Comparison of ENCODE assay signal across 7 mouse cellular contexts in genomic region chr2:84679016-84679415, GRCm38 (mm10). TPM values are rescaled to one million over a fixed set of nuclear protein-coding genes. Genes with fewer than 3 reads are reported as not detected.
DNase-seq lines count a peak whose midpoint lies in the region; ATAC-seq lines count a peak whose summit lies in the region.

TSS of gene Tmx2 (minus strand) at chr2:84679140.

- H3K27me3 ChIP-seq in embryonic facial prominence, embryonic 15.5 days, result no peaks in the 10 kb centered on the region
- no peaks in the 10 kb centered on the region for H3K27me3 ChIP-seq in heart, embryonic 15.5 days

- peak within 1 kb of the TSS; percentile 74 for H3K27ac ChIP-seq in embryonic facial prominence, embryonic 15.5 days (replicated peaks)
- H3K27ac ChIP-seq in heart, embryonic 15.5 days, result peak within 1 kb of the TSS; percentile 78

- no peak for ATAC-seq in embryonic facial prominence, embryonic 15.5 days (ENCODE audit: insufficient number of reproducible peaks, low FRiP score, low TSS enrichment, low read depth)
- no peak for ATAC-seq in heart, embryonic 15.5 days (replicated peaks; ENCODE audit: insufficient number of reproducible peaks, insufficient read depth, low FRiP score, low read depth)
- ATAC-seq in monocyte, adult 5-6 weeks (replicated peaks; ENCODE audit: insufficient number of reproducible peaks, low FRiP score, low TSS enrichment, poor library complexity, severe bottlenecking), result no peak

- peak; percentile 28 for DNase-seq in A20 (ENCODE audit: low read depth, low spot score)
- peak; percentile 24 for DNase-seq in CD4-positive, CD25-positive, alpha-beta regulatory T cell, adult 2 months (ENCODE audit: low read depth, low spot score)
- DNase-seq in left cerebral cortex, postnatal 25 days (ENCODE audit: low spot score in 2 of 2), result no peak
- no peak for DNase-seq in retina, embryonic 14.5 days (ENCODE audit: low spot score)

- peak within 1 kb of the TSS; percentile 59 for H3K4me2 ChIP-seq in embryonic facial prominence, embryonic 15.5 days (replicated peaks)
- peak within 1 kb of the TSS; percentile 85 for H3K4me2 ChIP-seq in heart, embryonic 15.5 days

- H3K4me3 ChIP-seq in embryonic facial prominence, embryonic 15.5 days (replicated peaks), result peak within 1 kb of the TSS; percentile 73
- H3K4me3 ChIP-seq in heart, embryonic 15.5 days, result peak within 1 kb of the TSS; percentile 99

- intact Hi-C loops in left cerebral cortex, postnatal 25 days (cut with DNase I), result no loop called here

- peaks cover 15% of the 10 kb centered on the region for H3K4me1 ChIP-seq in embryonic facial prominence, embryonic 15.5 days
- H3K4me1 ChIP-seq in heart, embryonic 15.5 days (replicated peaks), result peaks cover 27% of the 10 kb centered on the region

- H3K36me3 ChIP-seq in embryonic facial prominence, embryonic 15.5 days, result peaks cover 29% of the 10 kb centered on the region
- peaks cover 24% of the 10 kb centered on the region for H3K36me3 ChIP-seq in heart, embryonic 15.5 days

- H3K9me3 ChIP-seq in embryonic facial prominence, embryonic 15.5 days (replicated peaks), result no peaks in the 10 kb centered on the region
- H3K9me3 ChIP-seq in heart, embryonic 15.5 days (replicated peaks), result no peaks in the 10 kb centered on the region

- 15% methylated on average over 8 of the region's 8 CpGs for WGBS in embryonic facial prominence, embryonic 15.5 days
- 13% methylated on average over 8 of the region's 8 CpGs for WGBS in heart, embryonic 15.5 days

- peak within 1 kb of the TSS; percentile 63 for H3K9ac ChIP-seq in embryonic facial prominence, embryonic 15.5 days
- peak within 1 kb of the TSS; percentile 91 for H3K9ac ChIP-seq in heart, embryonic 15.5 days

RNA-seq across cellular contexts. Expression of gene Tmx2, which starts in this region (rescaled TPM):
- polyA plus RNA-seq in embryonic facial prominence, embryonic 15.5 days (2015; fragmentation: Nextera tagmentation; extraction: Ambion mirVana), result 92.6 and 96.0 TPM in 2 replicates
- polyA plus RNA-seq in heart, embryonic 15.5 days (2015; fragmentation: Nextera tagmentation; extraction: Ambion mirVana), result 156 and 158 TPM in 2 replicates
- total RNA-seq in left cerebral cortex, postnatal 25 days (2021), result 100 to 1,000 TPM; 225 to 235 TPM
- 20.9 to 31.5 TPM (median 22.4 TPM) in 3 replicates for total RNA-seq in monocyte, adult 5-6 weeks (2017)

Comparison
In these comparisons a context has a peak if more than half of its experiments do, and no peak if none do; other contexts are left out.
1. DNase-seq: peak in A20 (single experiment) and CD4-positive, CD25-positive, alpha-beta regulatory T cell, adult 2 months (single experiment); none in left cerebral cortex, postnatal 25 days (0 of 2) and retina, embryonic 14.5 days (single experiment).